Mouse (Mus musculus) heart, postnatal 36 days (tissue): ENCODE measurements around the gene Socs2. TPM values are rescaled to one million over a fixed set of nuclear protein-coding genes. Genes with fewer than 3 reads are reported as not detected.
"Not testable (repeated sequence)": the region's sequence is repeated elsewhere in the genome, so short reads cannot be mapped to it uniquely, and the experiment has no call there.

Experiments used
- DNase-seq, 2 experiments: peaks; one replicate each; pipeline ENCODE4 v3.0.0; 2021 to 2022
- intact Hi-C: fragments of 180-260 bp; cut with DNase I; formaldehyde crosslinking; loops from one replicate; pipeline ENCODE4 v1.15.1; 2025
- total RNA-seq, 2 experiments: library from RNA; stranded (reverse); gene quantifications; 2 replicates each; pipeline ENCODE4 v1.2.3; 2021

The Socs2 gene
- total RNA-seq, 2 experiments from 2014 or later, result 44.7 to 57.0 TPM

GRCm38 (mm10) chr10:95397191-95397835 lies 19.7 kb downstream of the Socs2 start:
- intact Hi-C loops, result loop anchor here (5.0 kb wide), 2 partner anchors 135 to 180 kb away; no protein-coding TSS in a partner anchor
- peak in 1 of 2 experiments; percentile 37 for DNase-seq

GRCm38 (mm10) chr10:95396356-95396755 lies 20.6 kb downstream of the Socs2 start:
- intact Hi-C loops, result loop anchor here (5.0 kb wide), 2 partner anchors 134 to 179 kb away; no protein-coding TSS in a partner anchor
- DNase-seq, result peak in 1 of 2 experiments; percentile 53

- intact Hi-C loops, result loop anchor here (1.0 to 5.0 kb wide), 3 partner anchors 20 to 178 kb away; no protein-coding TSS in a partner anchor
- DNase-seq, result peak in 1 of 2 experiments; percentile 53
Observed at GRCm38 (mm10) chr10:95394819-95395812, 21.9 kb downstream of the Socs2 start.

GRCm38 (mm10) chr10:95392073-95392472 lies 24.9 kb downstream of the Socs2 start:
- DNase-seq, result no peak
- intact Hi-C loops, result no loop called here

GRCm38 (mm10) chr10:95390871-95391270 lies 26.1 kb downstream of the Socs2 start:
- no peak for DNase-seq
- intact Hi-C loops, result no loop called here

- intact Hi-C loops, result loop anchor here (2.0 kb wide), 3 partner anchors 27 to 67 kb away; partner anchors contain the start of gene Socs2
Observed at GRCm38 (mm10) chr10:95389805-95390204, 27.2 kb downstream of the Socs2 start.

GRCm38 (mm10) chr10:95388821-95389477 lies 28.0 kb downstream of the Socs2 start:
- peak; percentile 56 to 71 for DNase-seq
- intact Hi-C loops, result loop anchor here (2.0 kb wide), 3 partner anchors 28 to 66 kb away; partner anchors contain the start of gene Socs2

More at GRCm38 (mm10) chr10:95389805-95390204, 27.2 kb downstream of the Socs2 start:
- not testable (repeated sequence) for DNase-seq

GRCm38 (mm10) chr10:95386527-95386926 lies 30.5 kb downstream of the Socs2 start:
- intact Hi-C loops, result no loop called here

GRCm38 (mm10) chr10:95385801-95386203 lies 31.2 kb downstream of the Socs2 start:
- DNase-seq, result no peak
- intact Hi-C loops, result no loop called here

More at GRCm38 (mm10) chr10:95386527-95386926, 30.5 kb downstream of the Socs2 start:
- no peak for DNase-seq

- intact Hi-C loops, result no loop called here
- no peak for DNase-seq
Observed at GRCm38 (mm10) chr10:95385081-95385480, 31.9 kb downstream of the Socs2 start.

- DNase-seq, result no peak
- intact Hi-C loops, result no loop called here
Observed at GRCm38 (mm10) chr10:95384446-95384845, 32.5 kb downstream of the Socs2 start.

GRCm38 (mm10) chr10:95373340-95373739 lies 43.6 kb downstream of the Socs2 start:
- intact Hi-C loops, result no loop called here
- no peak for DNase-seq

GRCm38 (mm10) chr10:95371942-95372341 lies 45.0 kb downstream of the Socs2 start:
- intact Hi-C loops, result no loop called here
- DNase-seq, result no peak

- DNase-seq, result no peak
- intact Hi-C loops, result no loop called here
Observed at GRCm38 (mm10) chr10:95369190-95369589, 47.8 kb downstream of the Socs2 start.

- no peak for DNase-seq
- intact Hi-C loops, result no loop called here
Observed at GRCm38 (mm10) chr10:95368151-95368550, 48.8 kb downstream of the Socs2 start.

GRCm38 (mm10) chr10:95367661-95368089 lies 49.3 kb downstream of the Socs2 start:
- DNase-seq, result no peak
- intact Hi-C loops, result no loop called here

- DNase-seq, result no peak
- intact Hi-C loops, result no loop called here
Observed at GRCm38 (mm10) chr10:95367241-95367640, 49.7 kb downstream of the Socs2 start.

- intact Hi-C loops, result no loop called here
- no peak for DNase-seq
Observed at GRCm38 (mm10) chr10:95362326-95362725, 54.7 kb downstream of the Socs2 start.

- DNase-seq, result peak; percentile 28 to 56
- intact Hi-C loops, result no loop called here
Observed at GRCm38 (mm10) chr10:95361260-95361841, 55.6 kb downstream of the Socs2 start.

GRCm38 (mm10) chr10:95360048-95360447 lies 56.9 kb downstream of the Socs2 start:
- DNase-seq, result no peak
- intact Hi-C loops, result no loop called here
